Mouse (Mus musculus): ENCODE measurements around the gene Tubgcp4.

The Tubgcp4 gene

GRCm38 (mm10) chr2:121206541-121206940 is 36.1 kb downstream of the Tubgcp4 start:
- DNase-seq: no peak

- DNase-seq: no peak
Measured at GRCm38 (mm10) chr2:121214491-121214890, 44.0 kb downstream of the Tubgcp4 start.

- no peak for DNase-seq
Measured at GRCm38 (mm10) chr2:121219177-121219576, 48.7 kb downstream of the Tubgcp4 start.

DNA sequence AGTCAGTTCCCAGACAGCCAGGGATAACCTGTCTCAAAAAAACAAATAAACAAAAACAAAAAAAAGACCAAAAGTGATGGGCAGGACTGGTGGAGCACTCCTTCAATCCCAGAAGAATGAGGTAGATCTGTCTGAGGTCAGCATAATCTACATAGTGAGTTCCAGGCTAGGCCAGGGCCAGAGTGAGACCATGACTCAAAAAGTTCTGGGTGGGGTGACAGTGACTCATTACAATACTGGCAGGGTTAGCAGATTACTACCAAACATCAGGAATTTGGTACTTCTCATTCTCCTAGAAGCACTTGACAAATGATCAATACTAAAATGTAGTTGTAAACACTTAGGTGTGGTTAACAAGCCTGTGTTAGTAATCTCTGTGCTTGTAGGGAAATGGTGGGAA is 49.5 kb downstream of the Tubgcp4 start:
- DNase-seq: no peak

GRCm38 (mm10) chr2:121223010-121223409 is 52.6 kb downstream of the Tubgcp4 start:
- no peak for DNase-seq

DNA sequence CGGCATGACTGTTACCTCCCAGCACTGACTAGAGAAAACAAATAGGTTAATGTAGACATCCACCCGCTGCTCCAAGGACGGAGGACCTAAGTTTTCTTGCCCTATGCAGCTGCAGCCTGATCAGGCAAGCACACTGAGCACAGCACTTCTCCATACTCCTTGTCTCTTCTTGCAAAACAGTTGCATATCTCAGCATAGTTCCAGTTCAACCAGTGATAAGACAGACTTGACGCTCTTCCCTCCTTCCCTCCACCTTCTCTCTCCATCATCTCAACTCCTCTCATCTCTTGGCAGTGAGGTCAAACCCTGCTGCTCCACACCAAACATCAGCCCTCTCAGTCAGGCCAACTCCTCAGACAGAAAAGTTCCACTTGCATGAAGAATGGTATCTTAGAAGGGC is 57.7 kb downstream of the Tubgcp4 start:
- no peak for DNase-seq

GRCm38 (mm10) chr2:121235460-121236072 is 65.1 kb downstream of the Tubgcp4 start:
- DNase-seq: no peak

GRCm38 (mm10) chr2:121239426-121239825 is 69.0 kb downstream of the Tubgcp4 start:
- no peak for DNase-seq

- DNase-seq: no peak
Measured at GRCm38 (mm10) chr2:121244099-121244498, 73.6 kb downstream of the Tubgcp4 start.
